Mouse (Mus musculus) stomach, postnatal 0 days (tissue): Measurements from ENCODE around the gene Dbp.

Experiments used
- CTCF ChIP-seq: IDR thresholded peaks from 2 replicates; pipeline ENCODE4 v1.5.1; 2016; ENCODE audit warnings: antibody characterized with exemption, low read depth, mild to moderate bottlenecking, moderate library complexity
- EP300 ChIP-seq: optimal IDR thresholded peaks from 2 replicates; pipeline ENCODE3; 2016; ENCODE audit warnings: antibody characterized with exemption

DNA sequence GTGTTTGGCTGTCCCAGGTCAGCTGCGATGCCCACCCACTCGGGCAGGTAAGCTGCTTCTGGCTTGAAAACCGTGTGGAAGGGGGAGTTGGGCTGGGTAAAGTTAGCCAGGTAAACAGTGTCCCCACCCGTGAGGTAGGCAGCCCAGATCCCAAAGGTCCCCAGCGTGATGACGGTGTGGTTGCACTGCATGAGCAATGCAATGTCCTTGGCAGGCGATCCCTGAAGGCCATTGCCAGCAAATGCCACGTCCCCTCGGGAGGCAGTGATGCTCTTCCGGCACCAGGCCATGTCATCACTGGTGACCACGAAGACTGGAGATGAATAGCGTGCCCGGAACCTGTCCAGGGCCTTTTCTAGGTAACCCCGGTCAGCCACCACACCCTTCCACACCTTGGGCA is 26.4 kb upstream of the Dbp start:
- TF ChIP-seq EP300 (no peak), CTCF (no peak)
